Mouse (Mus musculus) G1E-ER4 (cell line): ENCODE results near the gene Ttf1. TPM values are rescaled to one million over a fixed set of nuclear protein-coding genes. Genes with fewer than 3 reads are reported as not detected.

ENCODE experiments used
- GATA1 ChIP-seq: IDR thresholded peaks from one replicate; pipeline ENCODE4 v1.8.0; 2012; ENCODE audit warnings: low read length, inconsistent platforms
- polyA plus RNA-seq: library from polyadenylated mRNA; stranded (reverse); fragments of >175 nt; gene quantifications from 2 replicates; pipeline ENCODE4 v1.2.3, GENCODE M21; 2012

Ttf1 gene
- polyA plus RNA-seq, 1 experiment = 4.6 TPM

DNA sequence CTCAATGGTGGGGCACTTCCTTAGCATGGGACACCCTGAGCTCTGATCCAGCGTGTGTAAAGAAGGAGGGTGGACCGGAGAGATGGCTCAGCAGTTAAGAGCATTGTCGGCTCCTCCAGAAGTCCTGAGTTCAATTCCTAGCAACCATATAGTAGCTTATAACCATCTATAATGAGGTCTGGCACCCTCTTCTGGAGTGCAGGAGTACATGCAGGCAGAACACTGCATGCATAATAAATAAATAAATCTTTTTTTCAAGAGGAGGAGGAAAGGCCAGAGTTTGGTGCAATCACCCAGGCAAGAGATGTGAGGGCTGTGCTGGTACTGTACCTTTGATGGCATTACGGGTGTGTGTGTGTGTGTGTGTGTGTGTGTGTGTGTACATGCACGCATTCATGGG is 17.9 kb upstream of the Ttf1 start:
- no peak for TF ChIP-seq GATA1

DNA sequence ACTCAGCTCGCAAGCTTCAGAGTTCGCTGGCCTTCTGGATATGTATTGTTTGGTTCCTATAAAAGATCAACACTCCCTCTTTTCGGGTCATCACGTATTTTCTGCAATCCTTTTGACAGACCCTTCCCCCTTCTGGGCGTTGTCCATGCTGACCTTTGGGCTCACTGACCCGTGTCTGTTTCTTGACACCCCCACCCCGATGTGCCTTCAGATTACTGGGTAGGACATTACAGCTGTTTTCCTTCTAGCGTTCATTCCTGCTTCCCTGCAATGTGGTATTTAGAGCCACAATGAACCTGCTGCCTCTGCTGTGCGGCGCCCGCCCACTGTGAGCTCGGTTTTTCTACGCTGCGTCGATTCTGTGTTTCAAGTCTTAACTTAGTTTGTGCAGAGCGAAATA is 13.9 kb upstream of the Ttf1 start:
- TF ChIP-seq GATA1 = no peak

DNA sequence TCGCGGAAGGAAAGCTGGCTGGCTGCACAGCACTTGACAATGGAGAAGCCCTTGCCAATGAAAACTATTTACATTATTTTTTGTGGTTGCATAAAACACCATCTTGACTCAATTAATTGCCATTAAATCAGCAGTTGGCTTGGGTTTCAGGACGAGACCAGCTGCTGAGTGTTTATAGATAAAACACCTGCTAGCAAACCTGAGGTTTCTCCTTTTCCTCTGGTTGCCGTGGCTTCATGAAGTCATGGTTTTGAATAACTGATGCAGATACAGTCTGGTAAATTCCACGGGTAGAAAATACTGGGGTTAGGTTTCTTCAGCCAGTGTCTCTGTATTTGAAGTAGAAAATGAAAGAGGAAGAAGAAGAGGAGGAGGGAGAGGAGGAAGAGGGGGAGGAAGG is 8.1 kb upstream of the Ttf1 start:
- no peak for TF ChIP-seq GATA1

DNA sequence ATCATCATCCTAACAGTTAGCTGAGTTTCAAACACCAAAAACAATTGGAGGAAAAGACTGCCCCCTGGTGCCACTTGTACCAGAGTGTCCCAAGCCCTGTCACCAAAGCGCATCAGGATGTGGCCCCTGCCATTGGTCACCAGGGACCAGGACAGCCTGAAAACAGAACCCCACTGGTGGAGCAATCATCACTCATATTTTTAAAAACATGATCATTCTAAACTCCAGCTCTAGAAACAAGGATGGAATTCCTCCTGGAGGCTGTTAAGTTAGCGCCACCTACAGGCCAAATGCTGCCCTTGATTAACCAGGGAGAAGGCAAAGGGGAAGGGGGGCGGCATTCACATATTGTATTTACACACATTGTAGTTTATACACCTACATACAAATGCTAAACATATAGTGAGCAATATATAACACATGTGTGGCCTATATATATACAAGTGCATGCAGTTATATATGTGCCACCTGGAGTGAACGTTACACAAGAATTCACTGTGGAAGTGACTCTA is 7.1 kb upstream of the Ttf1 start:
- no peak for TF ChIP-seq GATA1

DNA sequence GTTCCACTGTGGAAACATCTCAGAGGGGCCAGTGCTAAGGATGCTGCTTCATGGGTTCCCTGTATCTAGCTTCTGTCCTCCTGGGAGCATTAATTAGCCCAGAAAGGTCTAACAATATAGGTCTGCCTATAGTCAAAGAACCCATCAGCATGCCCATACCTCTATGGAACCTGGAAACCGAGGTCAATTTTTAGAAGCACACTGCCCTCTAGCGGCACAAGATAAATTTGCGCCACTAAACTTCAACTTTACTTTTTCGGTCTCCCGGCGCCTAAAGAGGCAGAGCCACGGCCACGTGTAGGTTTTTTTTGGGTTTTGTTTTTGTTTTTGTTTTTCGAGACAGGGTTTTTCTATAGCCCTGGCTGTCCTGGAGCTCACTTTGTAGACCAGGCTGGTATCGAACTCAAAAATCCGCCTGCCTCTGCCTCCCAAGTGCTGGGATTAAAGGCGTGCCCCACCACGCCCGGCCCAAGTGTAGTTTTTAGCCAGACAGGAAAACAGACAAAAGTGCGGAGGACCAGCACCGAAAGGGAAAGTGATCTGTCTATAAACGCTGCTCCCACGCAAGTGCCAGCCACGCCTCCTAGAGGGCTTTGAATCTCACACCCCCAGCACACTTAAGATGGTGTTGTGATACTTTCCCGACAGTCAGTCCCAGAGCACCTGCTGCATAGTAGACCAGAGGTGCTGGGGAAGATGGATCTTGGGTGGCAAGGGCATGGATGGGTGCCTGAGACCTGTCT is 6.1 kb upstream of the Ttf1 start:
- no peak for TF ChIP-seq GATA1

DNA sequence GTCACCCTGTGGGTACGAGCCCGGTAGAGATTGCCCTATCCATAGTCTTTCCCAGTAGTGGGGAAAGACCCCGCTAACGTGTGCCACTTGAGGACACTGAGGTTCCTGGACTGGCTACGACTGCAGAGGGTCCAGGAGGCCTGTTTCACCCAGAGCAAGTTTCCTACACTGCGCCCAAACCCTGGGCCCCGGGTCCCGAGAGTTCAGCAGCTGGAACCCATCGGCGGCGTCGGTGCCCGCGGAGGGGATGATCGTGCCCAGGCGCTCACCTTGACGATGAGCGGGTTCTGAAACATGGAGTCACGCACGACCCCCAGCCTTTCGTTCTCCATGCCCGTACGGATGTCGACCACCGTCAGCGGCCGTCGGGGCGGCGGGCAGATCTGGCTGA is 5.5 kb upstream of the Ttf1 start:
- TF ChIP-seq GATA1 = no peak

DNA sequence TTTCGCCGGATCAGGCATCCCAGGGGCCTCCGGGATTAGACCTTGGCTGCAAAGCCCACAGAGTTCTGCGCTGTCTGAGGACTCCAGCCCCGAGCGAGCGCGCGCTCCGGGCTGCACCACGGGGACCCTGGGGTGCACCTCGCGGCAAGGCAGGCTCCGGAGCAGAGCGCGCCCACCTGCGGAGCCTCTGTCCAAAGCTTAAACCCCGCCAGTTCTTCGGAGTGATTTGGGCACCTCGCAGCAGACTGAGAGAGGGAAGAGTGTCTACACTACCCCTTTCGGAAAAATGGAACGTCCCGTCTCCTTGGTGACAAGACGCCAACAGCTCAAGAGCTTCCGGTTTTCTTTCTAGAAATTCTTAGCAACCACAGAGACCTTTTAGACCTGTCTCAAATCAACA is 5.1 kb upstream of the Ttf1 start, which contains the start of gene Cfap77:
TSS of gene Cfap77 (minus strand) at position 76 of the 400 bp plus-strand sequence.
- no peak for TF ChIP-seq GATA1

DNA sequence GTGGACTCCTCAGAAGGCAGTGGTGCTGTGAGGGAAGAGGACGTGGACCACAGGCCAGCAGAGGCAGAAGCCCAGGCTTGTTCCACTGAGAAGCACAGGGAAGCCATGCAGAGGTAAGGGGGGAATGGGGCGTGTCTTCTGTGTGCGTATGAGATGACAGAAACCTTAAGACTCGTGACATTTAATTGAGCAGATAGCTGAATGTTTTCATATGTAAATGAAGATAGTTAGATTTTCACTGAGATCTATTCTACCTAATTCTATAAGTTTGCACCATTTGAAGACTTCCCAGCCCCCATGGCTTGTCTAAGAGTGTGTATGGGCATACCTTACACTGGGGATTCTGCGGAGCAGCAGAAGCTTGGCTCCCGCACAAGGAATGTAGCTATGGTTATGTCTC is 5.7 kb downstream of the Ttf1 start:
- TF ChIP-seq GATA1 = no peak

DNA sequence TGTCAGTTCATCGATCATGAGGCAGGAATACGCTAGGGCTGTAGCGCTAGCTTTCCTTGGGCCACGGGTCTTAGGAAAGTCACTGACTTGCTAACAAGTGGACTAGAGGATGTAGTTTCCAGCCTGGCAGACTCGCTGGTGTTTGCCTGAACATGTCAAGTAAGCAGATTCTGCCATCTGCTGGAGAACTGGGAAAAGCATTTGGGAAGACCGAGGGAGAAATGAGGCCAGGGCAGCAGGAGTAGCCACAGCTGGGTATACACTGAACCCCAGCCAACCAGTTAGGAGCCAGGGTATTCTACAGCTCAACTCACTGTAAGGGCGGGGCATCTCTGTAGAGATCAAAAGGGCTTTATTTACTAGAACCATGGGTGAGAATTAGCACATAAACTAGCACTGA is 6.3 kb downstream of the Ttf1 start:
- no peak for TF ChIP-seq GATA1

DNA sequence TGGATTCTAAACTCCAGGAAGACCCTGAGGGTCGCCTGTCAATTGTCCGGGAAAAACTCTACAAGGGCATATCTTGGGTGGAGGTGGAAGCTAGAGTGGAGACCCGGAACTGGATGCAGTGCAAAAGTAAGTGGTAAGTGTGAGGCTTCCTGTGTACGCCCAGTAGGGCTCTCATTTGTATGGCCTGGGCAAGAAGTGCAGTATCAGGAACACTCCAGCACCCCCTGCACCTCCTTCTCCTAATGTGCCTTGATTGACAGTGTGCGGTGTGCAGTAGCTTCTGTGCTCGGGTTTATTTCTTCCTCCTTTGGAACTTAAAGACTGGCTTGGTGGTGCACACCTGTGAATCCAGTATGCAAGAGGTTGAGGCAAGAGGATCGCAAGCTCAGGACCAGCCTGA is 14.6 kb downstream of the Ttf1 start:
- no peak for TF ChIP-seq GATA1

DNA sequence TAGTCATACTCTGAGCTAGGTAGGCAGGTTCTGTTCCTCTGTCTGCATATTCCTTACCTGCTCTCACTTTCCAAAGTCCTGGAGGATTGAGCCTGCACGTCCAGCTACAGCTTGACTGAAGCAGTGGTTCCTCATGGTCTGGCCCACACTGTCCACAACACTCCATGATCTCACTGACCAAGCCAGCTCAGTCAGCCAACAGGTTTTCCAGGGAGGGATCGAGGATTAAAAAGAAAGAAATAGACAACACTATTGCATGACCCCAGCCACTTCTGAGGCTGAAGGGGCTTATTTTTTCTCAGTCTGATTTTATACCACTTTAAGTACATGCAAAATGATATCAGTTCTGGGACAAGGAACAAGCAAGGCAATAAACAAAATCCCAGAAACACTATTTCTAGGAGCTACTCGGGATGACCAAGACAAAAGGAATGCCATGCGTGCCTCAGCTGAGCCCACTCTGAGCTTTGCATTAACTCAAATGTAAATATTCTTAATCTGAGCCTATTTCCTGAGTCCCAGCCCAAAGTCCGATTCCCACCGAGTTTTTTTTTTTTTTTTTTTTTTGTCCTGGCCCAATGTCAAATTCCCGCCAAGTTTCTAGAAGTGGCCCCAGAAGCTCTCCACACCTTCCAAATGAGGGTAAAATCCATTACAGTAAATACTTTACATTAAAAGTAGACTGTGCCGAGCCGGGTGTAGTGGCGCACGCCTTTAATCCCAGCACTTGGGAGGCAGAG is 15.4 kb downstream of the Ttf1 start:
- TF ChIP-seq GATA1 = no peak

DNA sequence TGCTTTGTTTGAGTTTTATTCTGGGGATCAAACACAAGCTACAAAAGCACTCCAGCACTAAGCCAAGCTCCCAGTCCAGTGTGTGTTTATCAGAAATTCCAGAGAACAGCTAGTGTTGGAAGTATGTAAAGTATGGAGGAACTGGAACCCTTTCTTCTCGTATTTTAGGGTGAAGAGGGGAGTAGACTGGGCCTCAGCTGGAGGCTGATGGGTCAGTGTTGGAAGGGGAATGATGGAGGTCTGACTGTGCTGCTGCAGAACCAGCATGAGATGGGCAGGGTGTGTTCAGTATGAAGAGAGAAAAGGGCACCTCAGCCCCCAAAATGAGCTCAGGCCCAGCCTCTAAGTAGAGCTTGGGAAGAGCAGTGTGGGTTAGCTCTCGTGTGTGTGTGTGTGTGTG is 16.2 kb downstream of the Ttf1 start:
- TF ChIP-seq GATA1 = no peak

DNA sequence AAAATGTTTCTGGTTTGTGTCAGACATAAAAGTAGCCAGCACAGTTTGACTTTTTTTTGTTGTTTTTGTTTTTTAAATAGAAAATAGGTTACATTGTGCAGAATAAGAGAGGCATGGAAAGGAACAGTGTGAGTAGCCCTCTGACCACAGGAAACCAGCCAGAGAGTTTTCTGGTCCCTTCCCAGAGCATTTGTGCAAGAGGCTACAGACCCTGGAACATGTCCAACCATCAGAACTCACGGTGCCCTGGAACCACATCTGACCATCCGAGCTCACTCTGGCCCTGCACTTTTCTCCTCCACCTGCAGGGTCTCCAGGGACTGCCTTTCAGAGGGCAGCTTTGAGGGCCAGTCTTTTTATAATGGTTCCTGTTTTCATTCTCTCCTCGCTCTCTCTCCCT is 21.9 kb downstream of the Ttf1 start:
- no peak for TF ChIP-seq GATA1

DNA sequence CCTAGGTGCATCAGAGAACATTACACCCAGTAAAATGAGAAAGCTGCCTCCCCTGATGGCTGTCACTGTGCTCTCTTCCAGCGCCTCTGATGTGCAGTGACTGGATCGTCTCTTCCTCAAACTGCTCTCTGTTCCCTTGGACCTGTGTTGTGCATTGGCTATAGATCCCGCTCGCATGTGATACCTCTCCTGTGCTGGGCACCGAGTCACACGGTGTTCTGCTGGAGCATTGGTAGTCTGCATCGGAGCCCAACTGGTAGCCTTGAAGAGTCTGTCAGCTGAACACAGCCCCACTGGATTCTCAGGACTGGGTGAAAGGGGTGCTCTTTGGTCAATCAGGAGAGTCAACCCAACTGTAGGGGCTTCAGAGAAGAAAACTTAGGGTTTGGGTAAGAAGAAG is 26.0 kb downstream of the Ttf1 start:
- no peak for TF ChIP-seq GATA1

DNA sequence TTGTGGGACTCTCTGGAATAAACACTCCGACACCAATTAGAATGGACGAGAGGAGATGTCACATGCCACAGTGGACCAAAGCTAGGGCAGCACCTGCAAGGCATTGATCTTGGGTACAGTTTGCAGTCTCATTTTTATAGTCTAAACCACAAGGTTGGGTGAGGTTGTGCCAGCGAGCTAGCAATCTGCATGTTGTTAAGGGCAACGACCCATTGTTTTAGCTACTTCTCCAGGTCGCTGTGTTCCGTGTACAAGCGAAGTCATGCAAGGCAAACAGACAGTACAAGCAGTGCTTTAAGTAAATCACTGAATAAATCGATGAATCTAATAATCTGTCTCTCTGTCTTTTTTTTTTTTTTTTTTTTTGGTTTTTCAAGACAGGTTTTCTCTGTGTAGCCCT is 35.6 kb downstream of the Ttf1 start:
- no peak for TF ChIP-seq GATA1

DNA sequence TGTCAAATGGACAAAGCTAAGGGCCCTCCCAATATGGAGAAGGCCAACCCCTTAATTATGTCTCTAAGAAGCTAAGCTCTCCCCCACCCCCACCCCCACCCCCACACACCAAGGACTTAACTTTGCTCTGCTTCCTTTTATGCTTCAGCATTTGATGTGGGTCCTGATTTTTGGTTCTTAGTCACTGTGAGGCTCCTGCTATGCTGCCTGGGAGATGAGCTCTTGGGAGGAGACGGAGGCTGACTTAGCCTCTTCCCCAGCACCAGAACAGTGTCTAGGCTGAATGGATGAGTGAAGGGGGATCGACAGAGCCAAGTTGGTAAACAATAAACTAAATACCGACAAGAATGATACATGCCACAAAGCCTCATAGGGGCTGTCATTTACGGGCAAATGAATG is 36.7 kb downstream of the Ttf1 start:
- no peak for TF ChIP-seq GATA1

DNA sequence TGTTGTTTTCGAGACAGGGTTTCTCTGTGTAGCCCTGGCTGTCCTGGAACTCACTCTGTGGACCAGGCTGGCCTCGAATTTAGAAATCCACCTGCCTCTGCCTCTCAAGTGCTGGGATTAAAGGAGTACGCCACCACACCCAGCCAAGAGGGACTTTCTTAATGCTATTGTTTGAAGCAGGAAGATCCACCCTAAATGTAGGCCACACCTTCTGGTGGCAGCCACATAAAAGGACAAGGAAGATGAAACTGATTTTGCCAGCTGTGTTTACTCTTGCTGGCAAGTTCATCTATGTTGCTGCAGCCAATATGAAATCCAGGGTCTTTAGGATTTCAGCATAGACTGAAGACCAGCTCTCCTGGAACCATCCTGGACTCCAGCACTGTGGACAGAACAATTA is 37.4 kb downstream of the Ttf1 start:
- TF ChIP-seq GATA1 = no peak
